Mouse (Mus musculus): ENCODE results near the gene Cd200r2.
"Not testable (repeated sequence)": the region's sequence is repeated elsewhere in the genome, so short reads cannot be mapped to it uniquely, and the experiment has no call there.

Gene Cd200r2

DNA sequence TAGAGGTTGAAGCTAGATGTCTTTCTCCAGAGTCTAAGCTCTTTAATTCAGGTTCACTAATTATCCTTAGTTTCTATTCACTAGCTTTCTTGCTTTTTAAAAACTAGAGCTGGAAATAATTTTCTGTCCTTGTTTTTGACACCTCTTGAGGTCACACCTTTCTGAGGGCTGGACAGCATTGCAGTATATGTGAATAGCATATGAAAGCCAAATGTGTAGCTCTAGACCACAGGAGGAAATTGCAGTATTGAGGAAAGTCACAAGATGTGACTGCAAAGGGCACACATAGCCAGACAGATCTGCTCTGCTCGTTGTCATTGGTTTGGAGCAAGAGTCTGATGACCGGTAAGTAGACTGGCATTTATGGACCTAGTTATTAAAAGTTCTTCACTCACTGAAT lies at the start of gene Cd200r2:
TSS of gene Cd200r2 (plus strand) at position 301 of the 400 bp plus-strand sequence.
- no peak for DNase-seq (ENCODE audit: low spot score)

DNA sequence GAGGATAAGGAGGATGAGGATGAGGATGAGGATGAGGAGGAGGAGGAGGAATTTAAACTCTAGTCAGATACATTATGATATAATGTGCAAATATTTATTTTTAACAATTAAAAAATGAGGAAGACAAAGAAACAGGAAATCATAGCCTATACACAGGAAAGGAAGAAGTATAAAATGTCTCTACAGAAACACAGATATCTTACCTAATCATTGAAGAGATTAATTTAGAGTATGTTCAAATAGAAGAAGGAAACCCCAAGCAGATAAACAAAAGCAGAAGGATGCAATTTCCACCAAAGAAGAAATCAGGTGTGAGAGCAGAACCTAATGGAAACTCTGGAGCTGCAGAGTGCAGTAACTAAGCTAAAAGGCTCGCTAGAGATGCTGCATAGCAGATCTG lies 48.9 kb upstream of the Cd200r2 start:
- no peak for DNase-seq (ENCODE audit: low spot score)

DNA sequence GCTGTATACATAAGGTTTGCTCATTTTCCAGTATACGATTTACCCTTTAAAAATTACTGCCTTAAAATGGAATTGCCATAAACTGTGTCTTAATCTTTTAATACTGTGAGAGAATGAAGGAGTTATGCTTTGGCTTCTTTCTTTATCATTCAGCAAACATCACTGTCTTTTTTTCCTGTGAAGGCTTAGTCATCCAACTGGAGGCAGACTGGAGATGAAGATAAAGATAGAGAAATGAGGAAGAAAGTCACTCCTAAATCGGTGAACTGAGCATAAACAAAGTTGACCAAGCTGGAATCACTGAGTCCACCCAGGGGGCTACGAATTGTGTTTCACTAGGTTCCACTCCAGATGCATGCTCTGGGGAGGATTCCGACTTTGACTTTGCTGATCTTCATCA lies 46.4 kb upstream of the Cd200r2 start:
- DNase-seq (ENCODE audit: low spot score) = no peak

DNA sequence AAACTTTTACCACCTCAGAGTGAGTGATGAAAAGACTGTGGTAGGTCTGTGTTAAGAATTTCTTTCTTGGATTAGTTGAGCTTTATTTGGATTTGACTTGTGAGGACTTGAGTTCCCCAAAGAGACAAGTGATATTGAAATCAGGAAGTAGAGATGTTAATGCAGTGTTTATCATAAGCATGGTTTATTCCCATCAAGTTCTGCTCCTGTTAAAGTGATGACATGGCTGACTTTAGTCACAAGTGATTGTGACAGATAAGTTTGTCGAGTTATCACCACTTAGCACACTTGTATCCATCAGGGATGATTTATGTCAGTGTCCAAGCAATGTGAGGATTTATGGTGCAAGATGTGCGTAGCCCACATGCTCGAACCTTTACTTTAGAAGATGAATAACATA lies 34.6 kb upstream of the Cd200r2 start:
- DNase-seq (ENCODE audit: low spot score) = no peak

DNA sequence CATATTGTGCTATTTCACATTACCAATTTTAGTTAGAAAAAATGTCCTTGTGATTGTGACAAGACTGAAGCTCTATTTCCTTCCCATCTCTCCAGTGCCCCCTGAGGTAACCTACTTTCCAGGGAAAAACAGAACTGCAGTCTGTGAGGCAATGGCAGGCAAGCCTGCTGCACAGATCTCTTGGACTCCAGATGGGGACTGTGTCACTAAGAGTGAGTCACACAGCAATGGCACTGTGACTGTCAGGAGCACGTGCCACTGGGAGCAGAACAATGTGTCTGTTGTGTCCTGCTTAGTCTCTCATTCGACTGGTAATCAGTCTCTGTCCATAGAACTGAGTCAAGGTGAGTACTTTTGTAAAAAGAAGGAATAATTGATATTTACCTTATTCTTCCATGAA lies 33.7 kb upstream of the Cd200r2 start:
- not testable (repeated sequence) for DNase-seq (ENCODE audit: low spot score)

DNA sequence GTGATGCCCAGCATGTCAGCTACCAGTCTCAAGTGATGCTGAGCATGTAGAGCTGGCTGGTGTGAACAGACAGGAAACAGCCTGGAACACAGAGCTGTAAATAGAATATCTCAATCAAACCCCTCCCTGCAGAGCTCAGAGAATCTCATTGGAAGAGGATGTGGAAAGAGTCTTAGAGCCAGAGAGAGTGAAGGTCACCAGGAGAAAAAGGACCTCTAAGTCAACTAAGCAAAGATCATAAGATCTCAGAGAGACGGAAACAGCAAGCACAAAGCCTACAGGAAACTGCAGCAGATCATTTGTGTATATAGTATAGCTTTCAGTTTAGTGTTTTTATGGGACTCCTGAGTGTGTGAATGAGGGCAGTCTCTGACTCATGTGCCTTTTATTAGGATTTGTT lies 8.3 kb downstream of the Cd200r2 start:
- no peak for DNase-seq (ENCODE audit: low spot score)

DNA sequence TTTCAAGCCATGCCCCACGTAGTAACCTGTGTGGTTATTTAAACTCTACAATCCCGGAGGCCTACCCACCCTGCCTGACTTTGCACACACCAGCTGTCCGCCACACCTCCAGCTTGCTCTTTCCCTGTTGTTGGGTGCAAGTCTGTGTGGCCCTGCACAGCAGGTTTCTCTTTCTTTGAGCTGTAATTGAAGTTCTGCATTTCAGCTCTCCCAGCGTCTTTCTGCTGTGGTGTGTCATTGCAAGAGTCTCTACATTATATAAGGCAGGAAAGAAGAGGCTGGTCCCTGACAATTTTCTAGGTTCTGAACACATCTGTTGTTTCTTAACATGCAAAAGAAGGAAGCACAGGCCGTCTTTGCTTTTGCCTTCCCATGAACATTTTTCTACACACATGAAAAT lies 9.7 kb downstream of the Cd200r2 start:
- no peak for DNase-seq (ENCODE audit: low spot score)

DNA sequence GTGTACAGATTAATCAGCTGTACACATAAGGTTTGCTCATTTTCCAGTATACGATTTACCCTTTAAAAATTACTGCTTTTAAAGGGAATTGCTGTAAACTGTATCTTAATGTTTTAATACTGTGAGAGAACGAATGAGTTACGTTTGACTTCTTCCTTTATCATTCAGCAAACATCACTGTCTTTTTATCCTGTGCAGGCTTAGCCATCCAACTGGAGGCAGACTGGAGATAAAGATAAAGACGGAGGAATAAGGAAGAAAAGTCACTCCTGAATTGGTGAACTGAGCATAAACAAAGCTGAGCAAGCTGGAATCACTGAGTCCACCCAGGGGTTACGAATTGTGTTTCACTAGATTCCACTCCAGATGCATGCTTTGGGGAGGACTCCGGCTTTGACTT lies 10.7 kb downstream of the Cd200r2 start:
- DNase-seq (ENCODE audit: low spot score) = no peak

DNA sequence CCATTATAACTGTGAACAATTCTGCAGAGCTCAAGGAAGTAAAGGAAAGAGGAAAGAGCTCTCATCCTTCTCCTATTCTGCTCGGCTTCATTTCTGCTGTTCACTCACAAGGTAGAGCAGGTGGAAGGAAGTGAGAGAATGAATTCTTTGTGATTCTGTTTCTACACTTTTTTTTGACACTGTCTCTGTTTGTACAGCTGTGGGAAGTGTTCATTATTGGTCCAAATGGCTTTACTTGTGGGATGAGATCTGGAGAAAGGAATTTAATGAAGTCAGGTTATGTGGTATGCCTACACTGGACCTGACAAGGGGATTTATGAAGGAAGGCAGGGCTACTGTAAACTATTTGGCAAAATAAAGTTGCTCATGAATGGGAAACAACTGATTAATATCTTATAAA lies 23.9 kb downstream of the Cd200r2 start:
- DNase-seq (ENCODE audit: low spot score) = no peak

DNA sequence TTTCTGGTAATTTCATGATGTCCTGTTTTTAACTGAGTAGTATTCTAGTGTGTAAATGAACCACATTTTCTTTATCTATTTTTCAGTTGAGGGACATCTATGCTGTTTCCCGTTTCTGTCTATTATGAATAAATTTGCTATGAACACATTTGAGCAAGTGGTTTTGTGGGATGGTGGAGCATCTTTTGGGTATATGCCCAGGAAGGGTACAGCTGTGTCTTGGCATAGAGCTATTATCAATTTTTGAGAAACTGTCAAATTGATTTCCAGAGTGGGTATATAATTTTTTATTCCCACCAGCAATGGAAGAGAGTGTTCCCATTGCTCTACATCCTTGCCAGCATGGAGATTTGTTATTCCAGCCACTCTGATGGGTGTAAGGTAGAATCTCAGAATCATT lies 65.1 kb downstream of the Cd200r2 start:
- DNase-seq (ENCODE audit: low spot score) = no peak

DNA sequence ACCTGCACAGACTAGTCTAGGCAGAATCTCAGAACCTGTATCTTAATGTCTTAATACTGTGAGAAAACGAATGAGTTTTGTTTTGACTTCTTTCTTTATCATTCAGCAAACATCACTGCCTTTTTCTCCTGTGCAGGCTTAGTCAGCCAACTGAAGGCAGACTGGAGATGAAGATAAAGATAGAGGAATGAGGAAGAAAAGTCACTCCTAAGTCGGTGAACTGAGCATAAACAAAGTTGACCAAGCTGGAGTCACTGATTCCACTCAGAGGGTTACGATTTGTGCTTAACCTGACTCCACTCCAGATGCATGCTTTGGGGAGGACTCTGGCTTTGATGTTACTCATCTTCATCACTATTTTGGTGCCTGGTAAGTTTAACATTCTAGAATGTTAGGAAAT lies 76.6 kb downstream of the Cd200r2 start, which contains the start of gene Cd200r3:
TSS of gene Cd200r3 (plus strand) at position 211 of the 400 bp plus-strand sequence.
- no peak for DNase-seq (ENCODE audit: low spot score)

DNA sequence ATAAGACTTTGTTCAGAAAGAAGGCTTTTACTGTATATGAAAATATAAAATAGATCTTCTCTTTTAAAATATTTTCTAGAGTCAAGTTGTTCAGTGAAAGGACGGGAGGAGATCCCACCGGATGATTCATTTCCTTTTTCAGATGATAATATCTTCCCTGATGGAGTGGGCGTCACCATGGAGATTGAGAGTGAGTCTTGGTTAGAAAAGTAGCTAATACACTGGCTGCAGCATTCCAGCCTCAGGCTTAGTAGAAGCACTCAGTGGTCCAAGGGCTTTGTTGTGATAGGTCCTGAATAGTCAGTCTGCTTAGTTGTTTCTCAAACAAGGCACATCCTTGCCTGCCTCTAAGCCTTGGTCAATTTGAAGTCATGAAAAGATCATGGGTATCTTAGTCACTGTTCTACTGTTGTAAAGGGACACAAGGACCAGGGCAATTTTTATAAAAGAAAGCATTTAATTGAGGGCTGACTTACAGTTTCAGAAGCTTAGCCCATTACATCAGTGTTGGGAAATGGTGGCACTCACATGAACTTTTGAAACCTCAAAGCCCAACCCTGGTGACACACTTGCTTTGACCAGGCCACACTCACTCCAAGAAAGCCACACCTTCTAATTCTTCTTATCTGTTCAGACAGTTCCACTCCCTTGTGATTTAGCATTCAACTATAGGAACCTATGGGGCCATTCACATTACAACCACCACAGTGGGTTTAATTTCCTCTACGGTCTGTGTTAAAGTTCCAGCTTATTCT lies 84.6 kb downstream of the Cd200r2 start:
- no peak for DNase-seq (ENCODE audit: low spot score)

DNA sequence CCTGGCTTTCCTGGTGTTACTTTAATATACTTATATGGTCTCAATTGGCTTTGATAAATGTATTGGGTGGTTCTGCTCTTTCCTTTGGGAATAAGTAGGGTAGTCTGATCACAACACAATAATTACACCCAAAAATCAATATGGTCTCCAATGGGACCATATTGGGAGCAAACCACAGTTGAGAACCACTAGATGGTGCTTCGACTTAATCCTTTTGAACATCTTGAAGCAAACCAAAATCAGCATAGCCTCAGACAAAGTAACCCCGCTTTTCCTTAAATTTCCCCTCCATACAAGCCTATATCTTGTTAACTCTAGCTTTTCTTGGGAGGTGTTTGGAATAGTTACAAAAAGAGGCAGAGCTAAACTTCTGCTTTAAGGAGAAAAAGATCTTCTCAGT lies 95.4 kb downstream of the Cd200r2 start:
- DNase-seq (ENCODE audit: low spot score) = no peak

DNA sequence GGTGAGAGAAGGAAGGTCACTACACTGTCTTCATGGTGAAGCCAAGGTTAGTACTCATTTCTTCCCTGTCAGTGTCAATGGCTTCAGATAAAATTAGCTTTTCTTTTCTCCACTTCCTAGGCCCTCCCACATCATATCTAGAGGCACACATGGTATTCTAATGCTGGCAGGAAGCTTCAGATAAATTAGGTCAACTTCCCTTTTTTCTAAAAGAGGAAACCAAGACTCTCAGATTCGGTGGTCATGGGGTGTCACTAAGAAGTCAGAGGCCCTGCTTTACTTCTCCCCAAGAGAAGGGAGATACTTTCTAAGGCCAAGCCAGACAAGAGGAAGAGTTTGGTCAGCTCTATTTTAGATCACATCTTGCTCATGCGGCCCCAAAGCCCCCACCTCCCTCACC lies 95.9 kb downstream of the Cd200r2 start:
- no peak for DNase-seq (ENCODE audit: low spot score)

DNA sequence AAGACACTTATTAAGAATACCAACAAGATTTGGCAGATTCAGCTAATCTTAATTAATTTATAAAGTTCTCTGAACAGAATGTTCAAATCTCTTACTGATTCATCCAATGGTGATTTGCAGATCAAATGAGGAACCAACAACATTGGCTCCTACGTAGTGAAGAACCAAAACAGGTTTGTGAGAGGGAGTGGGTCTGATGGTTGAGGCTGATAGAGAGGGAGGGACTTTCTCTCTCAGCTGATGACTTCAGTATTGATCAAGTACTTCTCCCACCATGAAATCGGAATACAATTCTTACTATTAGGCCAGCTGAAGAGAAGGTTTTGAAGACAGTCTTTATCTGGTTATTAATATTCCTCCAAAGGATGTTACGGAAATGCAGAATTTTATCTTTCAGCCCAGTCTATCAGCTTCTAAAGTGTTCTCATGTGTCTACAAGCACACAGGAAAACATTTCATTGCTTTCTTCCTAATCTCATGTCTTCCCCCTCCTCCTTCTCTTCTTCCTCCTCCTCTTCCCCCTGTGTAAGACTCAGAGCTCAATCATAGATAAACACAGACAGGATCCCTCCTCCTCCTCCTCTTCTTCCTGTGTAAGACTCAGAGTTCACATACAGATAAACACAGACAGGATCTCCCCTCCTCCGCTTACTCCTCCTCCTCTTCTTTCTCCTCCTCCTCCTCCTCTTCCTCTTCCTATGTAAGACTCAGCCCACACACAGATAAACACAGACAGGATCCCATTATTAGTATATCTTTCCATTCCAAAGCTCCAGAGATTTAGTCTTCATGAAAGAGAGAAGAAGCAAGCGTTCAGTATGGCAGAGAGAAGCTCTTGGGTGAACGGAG lies 97.9 kb downstream of the Cd200r2 start:
- DNase-seq (ENCODE audit: low spot score) = no peak

DNA sequence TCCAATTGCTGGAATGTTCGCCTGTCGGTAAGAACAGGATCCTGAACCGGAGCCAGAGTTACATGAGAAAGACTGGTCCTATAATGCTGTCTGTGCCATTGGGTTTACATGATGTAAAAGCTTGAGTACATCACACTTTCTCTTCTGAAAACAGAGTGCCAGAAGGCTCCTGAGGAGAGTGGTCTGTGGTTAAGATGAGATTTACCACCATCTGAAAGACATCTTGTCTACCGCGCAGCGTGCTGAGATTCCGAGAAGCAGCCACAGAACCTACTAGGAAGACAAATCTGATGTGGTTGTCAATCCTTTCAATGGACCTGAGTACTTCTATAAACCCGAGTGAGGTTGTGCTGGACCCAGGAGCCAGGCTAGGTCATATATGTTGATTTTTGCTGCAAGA lies 98.5 kb downstream of the Cd200r2 start:
- no peak for DNase-seq (ENCODE audit: low spot score)

Data from urinary bladder, postnatal 14 days (tissue).